Mouse (Mus musculus): ENCODE measurements around the gene Snx18. TPM values are rescaled to one million over a fixed set of nuclear protein-coding genes. Genes with fewer than 3 reads are reported as not detected.

Gene Snx18
- polyA plus RNA-seq, 3 experiments from 2014 or later: 10.7 to 12.2 (median 11.8) TPM

DNA sequence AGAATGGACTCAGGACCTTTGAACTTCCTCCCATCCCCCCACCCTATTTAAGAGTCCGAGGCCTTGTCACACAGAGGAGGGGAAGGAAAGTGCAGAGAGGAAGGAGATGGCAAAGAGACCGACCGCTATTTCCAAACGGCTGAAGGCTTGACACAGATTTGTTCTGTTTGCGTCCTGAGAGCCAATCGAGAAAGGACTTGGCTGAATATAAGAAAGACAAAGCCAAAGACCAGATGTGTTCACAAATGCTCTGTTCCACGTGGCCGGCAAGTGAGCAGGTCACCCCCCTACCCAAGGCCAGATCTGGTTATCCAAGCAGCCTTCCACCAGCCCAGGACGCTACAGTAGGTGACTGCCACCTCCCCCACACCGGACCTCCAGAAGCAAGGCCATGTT lies 2.8 kb downstream of the Snx18 start:
- ATAC-seq: no peak

DNA sequence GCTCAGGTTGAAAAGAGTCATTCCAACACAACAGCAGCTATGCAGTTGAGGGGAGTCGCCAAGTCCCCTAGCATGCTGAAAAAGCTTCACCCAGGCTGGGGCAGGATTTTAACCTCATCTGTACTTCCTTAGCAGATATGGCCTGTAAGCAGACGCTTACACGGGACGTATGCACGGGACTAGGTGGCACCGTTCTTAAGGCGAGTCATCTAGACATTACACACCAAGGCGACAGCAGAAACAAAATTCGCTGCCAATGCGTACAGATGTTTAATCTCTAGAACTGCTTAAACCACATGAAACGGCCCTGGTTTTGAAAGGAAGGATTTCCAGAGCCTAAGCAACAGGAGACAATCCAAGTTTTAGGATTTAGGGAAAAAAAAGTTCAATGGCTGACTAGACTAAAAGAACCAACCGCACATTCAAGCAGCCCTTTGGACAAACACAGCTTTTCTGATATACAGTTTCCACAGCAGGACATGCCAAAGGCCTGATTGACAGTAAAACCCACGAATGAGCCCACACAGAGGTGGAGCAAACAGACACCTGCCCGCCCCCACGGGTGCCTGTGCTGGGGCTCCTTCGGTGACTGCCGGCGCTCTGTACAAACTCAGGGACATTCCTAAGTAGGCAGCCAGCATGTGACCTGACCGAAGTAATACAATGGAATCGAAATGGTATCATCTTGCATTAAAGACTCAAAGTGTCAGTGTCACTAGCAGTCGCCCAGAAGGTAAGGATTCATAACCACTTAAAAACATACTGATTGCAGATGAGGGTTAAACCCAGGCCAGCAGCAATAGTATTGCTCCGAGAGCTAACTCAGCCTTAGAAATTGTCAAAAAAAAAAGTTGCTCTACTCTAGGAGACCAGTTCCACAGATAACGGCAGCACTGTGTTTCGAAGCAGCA lies 3.5 kb downstream of the Snx18 start:
- ATAC-seq: peak; percentile 78

DNA sequence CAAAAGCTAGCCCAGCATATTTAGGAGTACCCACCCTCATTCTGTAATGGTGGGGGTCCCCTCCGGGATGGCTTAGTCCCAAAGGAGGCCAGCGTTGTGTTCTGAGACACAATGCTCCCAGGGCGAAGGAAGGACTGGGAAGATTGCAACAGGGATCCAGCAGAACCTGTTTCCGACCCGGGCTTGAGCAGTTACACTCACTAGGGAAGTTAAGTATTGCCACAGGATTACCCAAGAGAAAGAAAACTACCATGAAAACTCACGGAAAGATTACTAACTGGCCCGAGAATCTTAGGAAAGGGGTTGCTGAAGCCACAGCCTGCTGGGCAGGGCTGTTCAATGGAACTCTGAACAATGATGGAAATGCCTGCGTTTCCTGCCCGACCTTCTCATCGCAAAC lies 4.5 kb downstream of the Snx18 start:
- no peak for ATAC-seq

DNA sequence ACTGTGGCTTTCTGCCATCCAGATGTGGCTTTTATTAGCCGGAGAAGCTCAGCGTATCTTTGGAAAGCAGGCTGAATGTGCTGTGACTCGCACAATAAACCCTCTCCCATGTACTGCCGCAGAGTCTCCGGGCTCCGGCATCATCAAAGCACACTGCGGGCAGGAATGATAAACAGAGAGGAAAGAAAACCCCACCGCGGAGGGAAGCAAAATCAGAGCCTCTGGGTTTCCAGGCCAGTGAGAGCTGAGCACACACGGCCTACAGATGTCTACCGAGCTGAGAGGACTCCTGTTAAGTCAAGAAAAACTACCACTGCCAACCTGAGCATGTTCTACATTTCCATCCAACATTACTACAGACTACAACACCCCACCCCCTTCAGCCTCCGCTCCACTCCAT lies 5.0 kb downstream of the Snx18 start:
- no peak for ATAC-seq

DNA sequence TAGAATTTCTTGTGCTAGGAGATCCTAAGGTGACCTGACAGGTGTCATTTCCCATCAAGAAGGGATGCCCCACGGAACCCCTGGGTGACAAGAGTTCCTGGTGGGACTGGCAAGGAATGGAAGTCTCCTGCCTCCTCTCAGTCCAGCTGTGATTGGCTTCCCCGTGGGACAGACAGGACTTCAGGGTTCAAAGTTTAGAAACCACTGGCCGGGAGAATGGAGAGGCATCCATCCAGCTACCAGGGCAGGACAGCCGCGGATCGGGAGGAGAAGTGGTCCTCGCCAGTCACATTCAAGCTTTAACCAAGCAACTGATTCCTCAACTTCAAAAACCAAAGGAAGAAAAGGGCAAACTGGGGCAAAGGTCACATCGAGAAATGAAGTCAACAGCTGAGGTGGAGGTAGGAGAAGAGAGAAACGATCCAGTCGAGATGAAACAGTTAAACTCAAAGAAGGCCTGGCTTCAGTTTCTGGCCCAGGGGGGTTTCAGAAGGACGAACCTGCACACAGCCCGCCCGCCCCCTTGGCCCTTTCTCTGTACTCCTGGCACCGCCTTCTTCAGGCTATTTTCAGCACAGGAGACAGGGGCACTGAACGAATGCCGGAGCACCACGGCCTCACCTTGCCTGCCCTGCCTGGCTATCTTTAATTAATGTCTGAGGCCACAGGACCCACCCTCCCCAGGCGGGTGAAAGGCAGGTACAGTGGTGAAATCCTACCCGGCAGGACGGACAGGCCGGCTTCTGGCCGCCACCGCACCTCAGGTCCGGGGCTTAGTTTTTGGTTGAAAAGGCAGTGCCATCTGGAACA lies 6.0 kb downstream of the Snx18 start:
- ATAC-seq: no peak

DNA sequence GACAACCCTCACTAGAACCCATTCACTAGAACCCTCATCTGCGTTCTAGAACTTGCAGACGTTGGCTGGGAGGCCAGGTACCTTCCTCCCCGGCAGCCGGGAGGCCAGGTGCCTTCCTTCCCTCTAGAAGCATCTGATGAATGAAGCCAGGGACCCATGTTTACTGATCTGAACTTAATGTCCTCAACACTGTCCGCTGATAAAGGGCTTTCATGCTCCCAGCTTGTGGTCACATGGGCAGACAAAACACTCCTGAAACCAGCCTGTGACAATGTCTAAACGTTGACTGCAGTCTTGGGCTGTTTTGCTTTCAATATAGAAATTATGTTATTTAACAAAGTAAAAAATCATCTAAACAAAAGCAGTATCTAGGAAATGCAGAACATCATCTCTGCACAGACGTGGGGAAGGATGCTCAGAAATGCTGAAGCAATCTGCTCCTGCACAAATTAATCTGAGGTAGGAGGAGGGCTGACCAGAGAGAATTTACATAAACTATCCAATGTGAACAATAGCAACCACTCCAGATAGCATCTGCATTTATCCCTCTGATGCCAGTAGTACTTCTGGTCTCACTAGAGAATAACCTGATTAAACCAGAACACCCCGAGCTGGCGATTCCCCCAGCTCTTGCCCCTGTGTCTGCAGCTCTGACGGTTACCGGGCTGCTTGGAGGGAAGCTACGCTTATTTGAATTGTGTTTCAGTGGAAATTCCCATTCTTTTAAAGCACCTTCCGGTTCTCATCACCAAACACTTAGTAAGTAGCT lies 7.4 kb downstream of the Snx18 start:
- no peak for ATAC-seq

DNA sequence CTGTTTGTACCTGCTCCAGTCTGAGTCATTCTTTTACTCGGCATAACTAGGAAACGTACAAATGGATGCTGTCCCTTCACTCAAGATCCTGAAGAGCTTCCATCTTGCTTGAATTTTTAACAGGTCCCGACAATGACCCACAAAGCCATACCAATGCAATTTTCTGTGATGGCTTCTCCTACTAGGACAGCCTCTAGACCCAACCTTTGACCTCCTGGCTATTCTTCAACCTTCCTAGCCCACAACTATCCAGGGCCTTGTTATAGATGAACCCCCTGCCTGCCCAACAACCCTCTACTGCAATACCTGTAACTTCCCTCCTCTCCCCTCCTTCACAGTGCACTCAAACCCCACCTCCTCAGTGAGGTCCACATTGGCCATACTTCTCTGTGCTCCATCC lies 8.9 kb downstream of the Snx18 start:
- no peak for ATAC-seq

DNA sequence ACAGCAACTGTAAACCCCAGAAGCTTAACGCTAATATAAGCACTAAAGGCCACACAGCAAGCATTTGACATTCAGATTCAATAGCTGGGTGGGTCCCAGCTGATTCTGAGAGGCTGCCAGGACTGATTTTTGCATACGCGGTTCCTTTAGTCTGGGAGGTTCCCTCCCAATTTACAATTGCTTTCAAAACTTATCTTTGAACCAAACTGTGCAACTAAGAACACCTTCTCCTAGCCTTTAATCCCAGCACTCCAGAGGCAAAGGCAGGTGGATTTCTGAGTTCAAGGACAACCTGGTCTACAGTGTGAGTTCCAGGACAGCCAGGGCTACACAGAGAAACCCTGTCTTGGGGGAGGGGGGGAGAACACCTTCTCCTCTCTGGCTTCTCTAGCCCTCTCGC lies 10.5 kb downstream of the Snx18 start:
- no peak for ATAC-seq

DNA sequence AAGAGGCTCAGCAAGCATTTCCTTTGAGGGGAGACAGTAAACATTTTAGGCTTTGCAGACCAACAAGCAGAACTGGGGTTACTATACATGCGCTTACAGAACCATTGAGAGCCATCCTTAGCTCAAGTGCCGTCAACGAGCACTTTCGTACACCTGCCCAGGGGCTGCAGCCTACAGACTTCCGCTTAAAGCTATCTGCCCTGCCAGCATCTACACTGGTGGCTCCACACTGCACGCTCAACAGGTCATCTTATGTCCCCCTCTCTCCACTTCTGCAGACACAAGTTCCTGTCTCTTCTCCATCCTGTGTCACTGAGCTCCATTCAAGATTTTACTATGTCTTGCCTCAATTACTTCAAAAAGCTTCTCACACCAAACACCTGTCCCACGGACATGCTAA lies 11.0 kb downstream of the Snx18 start:
- ATAC-seq: peak; percentile 44

DNA sequence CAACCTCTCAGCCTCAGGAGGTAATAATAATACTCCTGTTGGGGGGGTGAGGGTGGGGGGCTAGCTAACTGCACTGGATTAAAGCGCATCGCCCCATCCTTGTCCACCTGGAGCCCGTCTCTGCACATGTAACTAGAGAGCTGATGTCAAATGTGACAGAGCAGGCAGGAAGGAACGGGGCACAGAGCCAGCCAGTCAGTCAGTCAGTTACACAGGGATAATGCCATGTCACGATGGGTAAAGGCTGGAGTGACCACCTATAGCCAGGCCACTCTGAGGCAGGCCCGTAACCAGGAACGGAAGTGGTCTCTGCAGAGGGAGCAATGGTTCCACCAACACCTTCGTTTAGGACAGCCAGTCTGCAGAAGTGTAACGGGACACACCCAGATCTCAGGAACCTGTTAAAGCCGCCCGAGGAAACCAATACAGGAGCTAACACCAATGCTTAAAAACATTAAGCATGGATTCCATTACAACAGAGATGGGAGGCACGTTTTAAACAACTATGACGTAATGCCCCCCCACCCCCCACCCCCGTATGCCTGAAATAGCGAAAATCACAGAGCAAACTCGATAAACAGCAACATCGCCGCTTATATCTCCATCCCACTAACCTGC lies 11.5 kb downstream of the Snx18 start:
- ATAC-seq: peak; percentile 35

DNA sequence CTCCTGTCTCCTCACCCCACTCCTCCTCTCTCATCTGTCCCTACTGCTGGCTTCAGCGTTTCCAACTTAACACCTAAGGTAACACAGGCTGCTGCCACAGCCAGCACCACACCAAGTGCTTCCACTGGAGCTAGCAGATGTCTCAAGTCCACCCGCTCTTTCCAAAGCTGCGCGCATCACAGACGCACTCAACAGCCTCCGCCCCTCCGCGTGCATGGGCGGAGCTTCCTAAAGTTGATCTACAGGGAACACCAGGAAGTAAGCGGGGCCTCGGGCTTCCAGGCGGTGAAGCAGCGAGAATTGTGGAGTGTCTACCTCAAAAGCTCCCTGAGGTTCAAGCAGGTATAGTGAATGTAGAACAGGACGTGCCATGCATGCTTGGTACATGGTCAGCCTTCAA lies 12.2 kb downstream of the Snx18 start:
- no peak for ATAC-seq

DNA sequence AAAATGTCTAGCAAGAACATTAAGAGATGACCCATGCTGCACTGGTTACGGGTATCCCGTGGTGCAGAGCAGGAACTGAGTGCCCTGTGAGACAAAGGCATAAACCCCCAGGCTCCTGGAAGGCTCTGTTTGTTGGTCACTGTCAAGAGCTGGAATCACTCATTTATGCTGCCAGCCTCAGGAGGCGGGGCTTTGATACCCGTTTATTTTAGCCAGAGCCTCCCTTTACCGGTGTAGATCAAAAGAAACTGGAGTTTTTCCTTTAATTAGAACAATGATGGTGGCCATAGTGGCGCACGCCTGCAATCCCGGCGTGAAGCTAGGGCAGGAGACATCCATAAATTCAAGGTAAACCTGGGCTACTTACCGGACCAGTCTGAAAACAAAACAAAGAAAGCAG lies 12.7 kb downstream of the Snx18 start:
- no peak for ATAC-seq

DNA sequence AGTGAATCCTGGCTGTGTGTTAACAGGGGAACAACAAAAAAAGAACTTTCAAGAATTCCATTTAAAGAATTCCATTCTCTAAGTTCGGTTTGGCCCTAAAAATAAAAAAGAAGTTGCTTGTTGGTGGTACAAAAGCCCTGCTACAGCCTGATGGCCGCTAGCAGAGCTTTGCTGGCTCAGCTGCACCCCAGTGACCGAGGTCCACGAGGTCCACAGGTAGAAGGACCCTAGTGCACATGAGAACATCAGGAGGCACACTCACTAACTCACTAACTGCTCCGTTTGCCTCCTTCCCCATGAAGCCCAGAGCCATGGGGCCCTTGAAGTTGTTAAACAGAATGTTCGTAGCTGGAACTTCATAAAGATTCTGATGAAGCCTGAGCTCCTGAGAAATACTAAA lies 14.0 kb downstream of the Snx18 start:
- no peak for ATAC-seq

DNA sequence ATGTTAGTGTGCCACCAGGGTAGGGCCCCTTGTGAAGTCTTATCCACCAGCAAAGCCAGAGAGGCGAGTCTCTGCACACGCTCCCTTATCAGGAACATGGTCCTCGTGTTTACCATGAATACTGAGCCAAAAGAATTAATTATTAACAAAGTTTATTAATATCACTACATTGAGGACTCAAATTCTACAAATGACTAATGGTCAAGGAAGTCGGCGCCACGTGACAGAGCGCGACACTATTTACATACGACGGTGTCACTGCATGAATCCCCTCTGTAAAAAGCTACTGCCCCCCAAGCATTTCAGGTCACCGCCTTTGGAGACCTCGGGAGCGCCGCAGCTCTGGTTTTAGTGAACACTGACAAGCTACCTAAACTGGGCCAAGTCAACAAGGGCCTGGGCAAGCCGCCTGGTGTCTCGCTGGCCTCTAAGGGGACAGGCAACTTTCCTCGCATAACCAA lies 15.5 kb downstream of the Snx18 start:
- no peak for ATAC-seq

DNA sequence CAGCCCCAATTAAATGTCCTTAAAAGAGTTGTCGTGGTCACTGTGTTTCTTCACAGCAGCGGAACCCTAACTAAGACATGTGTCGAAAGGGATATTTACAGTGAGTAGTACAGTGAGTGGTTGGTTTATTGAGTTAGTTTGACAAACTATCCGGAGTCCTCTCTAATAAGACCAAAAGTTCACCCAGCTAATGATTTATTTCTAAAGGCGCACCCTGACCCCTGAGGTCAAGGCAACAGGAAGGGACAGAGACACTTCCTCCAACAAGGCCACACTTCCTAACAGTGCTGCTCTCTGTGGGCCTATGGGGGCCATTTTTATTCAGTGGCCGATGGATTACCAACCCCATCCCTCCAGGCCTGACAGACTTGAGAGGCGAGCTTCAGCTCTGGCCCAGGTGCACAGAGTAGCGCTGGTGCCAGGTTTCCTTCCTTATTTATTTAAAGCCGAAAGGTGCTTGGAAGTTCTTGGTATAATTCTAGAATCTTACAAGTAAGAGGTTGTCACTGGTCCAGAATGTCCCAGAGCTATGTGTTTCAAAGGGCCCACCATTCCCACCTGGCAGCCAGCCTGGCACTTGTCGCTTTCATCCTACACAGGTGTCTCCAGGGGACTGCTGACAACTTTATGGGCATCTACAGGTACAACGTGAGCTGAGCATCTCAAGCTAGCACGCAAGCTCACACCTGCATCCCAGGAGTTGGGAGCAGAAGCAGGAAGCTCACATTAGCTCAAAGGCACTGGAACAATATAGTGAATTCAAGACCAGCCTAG lies 16.3 kb downstream of the Snx18 start:
- no peak for ATAC-seq

DNA sequence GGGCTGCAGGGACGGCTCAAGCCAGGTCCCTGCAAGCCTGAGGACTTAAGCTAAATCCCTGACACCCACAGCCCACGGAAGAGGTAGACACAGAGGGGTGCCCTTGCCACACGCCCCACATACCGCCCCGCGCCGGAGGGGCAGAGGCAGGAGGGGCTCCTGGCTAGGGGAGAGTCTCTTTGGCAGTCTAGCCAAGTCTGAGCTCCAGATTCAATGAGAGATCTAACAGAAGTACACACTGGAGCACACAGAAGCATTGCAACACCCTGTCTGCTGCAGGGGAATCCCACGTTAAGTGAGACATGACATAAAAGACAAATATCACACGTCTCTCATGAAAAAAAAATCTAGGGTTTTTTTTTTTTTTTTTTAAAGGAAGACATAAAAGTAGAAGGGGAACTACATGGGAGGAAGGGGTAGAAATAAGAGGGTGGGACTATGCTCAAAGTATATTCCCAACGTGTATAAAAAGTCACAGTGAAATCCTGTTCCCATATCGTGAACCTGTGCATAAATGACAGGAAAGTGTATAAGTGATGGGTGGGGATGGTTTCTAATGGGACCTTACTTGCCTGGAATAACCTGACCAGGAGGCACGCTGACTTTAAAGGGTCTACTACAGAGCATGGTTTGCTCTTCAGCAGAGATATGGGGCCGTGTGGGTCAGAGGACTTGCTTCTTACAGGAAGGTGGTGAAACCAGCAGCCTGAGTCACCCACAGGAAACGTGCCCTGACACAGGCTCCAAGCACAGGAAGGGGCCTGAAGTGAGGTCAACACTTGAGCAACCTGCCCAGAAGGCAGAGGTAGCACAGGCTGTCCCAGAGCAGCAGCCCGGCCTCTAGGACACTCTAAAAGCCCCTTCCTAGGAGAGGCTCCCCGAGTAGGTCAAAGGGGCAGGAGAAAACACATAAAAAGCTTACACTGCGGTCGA lies 17.6 kb downstream of the Snx18 start:
- peak; percentile 75 for ATAC-seq

DNA sequence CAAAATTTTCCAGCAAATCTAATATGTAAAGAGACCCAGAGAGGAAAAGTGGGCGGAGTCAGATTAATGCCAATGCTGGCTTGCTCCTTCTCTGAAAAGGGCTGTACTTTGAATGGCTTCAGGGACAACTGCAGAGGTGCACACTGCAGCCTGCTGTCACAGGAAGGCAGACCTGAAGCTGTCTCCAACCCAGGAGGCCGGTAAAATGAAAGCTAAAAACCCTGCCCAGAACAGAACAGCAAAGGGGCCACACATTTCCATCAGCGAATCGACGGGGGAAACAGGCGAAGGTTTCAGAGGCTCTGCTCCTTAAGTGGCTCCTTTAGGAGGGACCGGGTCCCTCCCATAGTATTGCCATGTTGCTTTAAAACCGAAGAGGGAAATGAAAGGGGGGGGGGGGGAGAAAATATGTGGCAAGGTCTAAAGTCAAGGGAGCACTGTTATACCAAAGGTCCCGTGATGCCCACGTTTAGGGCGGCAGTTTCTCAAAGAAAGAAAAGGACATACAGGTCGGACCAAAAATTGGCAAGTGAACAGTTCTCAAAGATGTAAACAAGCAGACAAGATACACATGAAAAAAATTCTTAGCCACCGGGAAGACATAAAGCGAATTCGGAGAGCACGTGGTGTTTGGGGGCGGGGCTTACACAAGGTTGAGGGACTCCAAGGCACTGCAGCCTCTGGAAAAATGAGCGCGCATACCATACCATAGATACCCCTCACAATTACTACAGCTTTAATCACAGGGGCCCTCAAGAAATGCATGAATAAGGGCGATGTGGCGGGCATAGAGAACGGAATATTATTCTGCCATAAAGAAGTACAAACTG lies 18.4 kb downstream of the Snx18 start:
- no peak for ATAC-seq

DNA sequence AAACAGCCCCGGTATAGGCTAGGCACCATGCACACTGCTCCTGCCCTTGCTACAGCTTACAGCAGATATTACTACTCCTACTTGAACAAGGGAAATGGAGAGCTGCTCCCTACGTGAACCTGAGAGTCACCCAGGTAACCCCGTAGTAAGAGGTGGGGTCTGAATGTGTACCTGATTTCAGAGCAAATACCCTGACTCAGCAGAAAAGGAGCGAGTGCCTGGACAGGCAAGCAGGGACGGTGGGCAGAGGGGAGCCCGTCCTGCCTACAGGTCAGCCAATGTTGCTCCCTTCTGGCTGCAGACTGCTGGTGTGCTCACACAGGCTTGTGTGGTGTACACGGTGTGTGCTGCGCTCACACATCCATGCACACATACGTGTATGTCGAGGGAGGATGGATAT lies 20.7 kb downstream of the Snx18 start:
- ATAC-seq: no peak

DNA sequence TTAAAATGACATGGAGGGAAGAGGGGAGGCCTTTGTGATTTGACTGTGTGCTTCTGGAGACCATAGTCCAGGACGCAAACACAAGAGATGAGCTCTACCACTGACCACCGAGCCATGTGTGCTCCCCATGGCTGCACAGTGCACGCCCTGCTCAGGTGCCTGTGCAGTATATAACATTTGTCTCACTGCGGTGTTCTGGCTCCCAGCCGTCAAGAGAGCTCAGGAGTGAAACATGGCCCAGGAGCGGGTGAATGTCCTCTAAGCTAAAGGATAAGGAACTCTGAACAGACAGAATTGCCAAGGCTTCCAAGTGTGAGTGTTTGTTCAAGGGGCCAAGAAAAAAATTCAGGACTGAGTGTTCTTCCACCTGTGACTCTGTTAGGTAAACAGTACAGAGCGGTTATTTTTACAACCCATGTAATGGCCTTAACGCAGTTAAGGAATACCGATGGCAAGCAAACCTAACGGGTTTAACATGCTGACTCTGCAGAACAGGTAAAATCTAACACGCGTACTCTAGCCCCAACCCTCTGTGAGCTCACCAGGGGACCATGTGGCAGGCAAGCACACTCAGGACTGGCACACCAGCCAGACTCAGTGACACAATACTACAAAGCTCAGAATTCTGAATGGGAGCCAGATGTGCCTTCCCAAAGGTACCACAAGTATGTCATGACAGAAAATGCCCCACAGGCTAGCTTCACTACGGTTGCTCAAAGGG lies 21.4 kb downstream of the Snx18 start:
- ATAC-seq: no peak

All from inflammation-experienced regulatory T-cells, adult 6 months (primary cell).